Mouse (Mus musculus): ENCODE measurements around the gene Ssr1.

Ssr1 gene

GRCm38 (mm10) chr13:37980346-37980745, 13.7 kb downstream of the Ssr1 start:
- no peak for DNase-seq (ENCODE audit: low spot score)

- no peak for DNase-seq (ENCODE audit: low spot score)
Measured at GRCm38 (mm10) chr13:37979506-37979905, 14.5 kb downstream of the Ssr1 start.

GRCm38 (mm10) chr13:37974731-37975130, 19.3 kb downstream of the Ssr1 start:
- DNase-seq (ENCODE audit: low spot score), result no peak

GRCm38 (mm10) chr13:37974036-37974435, 20.0 kb downstream of the Ssr1 start:
- no peak for DNase-seq (ENCODE audit: low spot score)

GRCm38 (mm10) chr13:37970887-37971530, 23.0 kb downstream of the Ssr1 start:
- DNase-seq (ENCODE audit: low spot score), result no peak

GRCm38 (mm10) chr13:37969988-37970387, 24.0 kb downstream of the Ssr1 start:
- no peak for DNase-seq (ENCODE audit: low spot score)

- peak; percentile 96 for DNase-seq (ENCODE audit: low spot score)
Measured at GRCm38 (mm10) chr13:37969337-37969736, 24.7 kb downstream of the Ssr1 start.

- DNase-seq (ENCODE audit: low spot score), result no peak
Measured at GRCm38 (mm10) chr13:37967565-37967964, 26.5 kb downstream of the Ssr1 start.

- no peak for DNase-seq (ENCODE audit: low spot score)
Measured at GRCm38 (mm10) chr13:37967052-37967437, 27.0 kb downstream of the Ssr1 start.

- DNase-seq (ENCODE audit: low spot score), result no peak
Measured at GRCm38 (mm10) chr13:37966256-37967051, 27.6 kb downstream of the Ssr1 start.

- no peak for DNase-seq (ENCODE audit: low spot score)
Measured at GRCm38 (mm10) chr13:37965126-37965914, 28.7 kb downstream of the Ssr1 start.

GRCm38 (mm10) chr13:37964128-37965087, 29.6 kb downstream of the Ssr1 start:
- no peak for DNase-seq (ENCODE audit: low spot score)

GRCm38 (mm10) chr13:37963354-37964007, 30.5 kb downstream of the Ssr1 start:
- peak; percentile 79 for DNase-seq (ENCODE audit: low spot score)

- no peak for DNase-seq (ENCODE audit: low spot score)
Measured at GRCm38 (mm10) chr13:37962541-37962940, 31.5 kb downstream of the Ssr1 start.

GRCm38 (mm10) chr13:37959936-37960335, 34.1 kb downstream of the Ssr1 start:
- no peak for DNase-seq (ENCODE audit: low spot score)

GRCm38 (mm10) chr13:37959239-37959907, 34.6 kb downstream of the Ssr1 start:
- no peak for DNase-seq (ENCODE audit: low spot score)

GRCm38 (mm10) chr13:37958498-37959238, 35.3 kb downstream of the Ssr1 start:
- DNase-seq (ENCODE audit: low spot score), result no peak

GRCm38 (mm10) chr13:37954318-37954717, 39.7 kb downstream of the Ssr1 start:
- DNase-seq (ENCODE audit: low spot score), result no peak

GRCm38 (mm10) chr13:37952981-37953380, 41.0 kb downstream of the Ssr1 start:
- DNase-seq (ENCODE audit: low spot score), result no peak

- DNase-seq (ENCODE audit: low spot score), result peak; percentile 81
Measured at GRCm38 (mm10) chr13:37946734-37947133, 47.3 kb downstream of the Ssr1 start.
